Mouse (Mus musculus) CH12.LX (cell line): ENCODE measurements around the gene Smarcd1. TPM values are rescaled to one million over a fixed set of nuclear protein-coding genes. Genes with fewer than 3 reads are reported as not detected.
A peak's percentile ranks its signal among the peaks of the same experiment; 100 is the strongest.
"Not testable (repeated sequence)": the region's sequence is repeated elsewhere in the genome, so short reads cannot be mapped to it uniquely, and the experiment has no call there.

Experiments
- DNase-seq: peaks from one replicate; pipeline ENCODE4 v3.0.0-alpha.2; 2013; ENCODE audit errors: extremely low read depth
- H3K27ac ChIP-seq: 2 replicates; pipeline ENCODE4 v1.5.1; 2012; ENCODE audit warnings: low read depth, mild to moderate bottlenecking, control low read depth, moderate library complexity; ENCODE audit not compliant: insufficient read depth
- H3K27me3 ChIP-seq: replicated peaks from 2 replicates; pipeline ENCODE3; 2012; ENCODE audit warnings: inconsistent platforms
- H3K36me3 ChIP-seq, 2 experiments: replicated peaks in 1 of 2; 2 replicates each; pipeline versions ENCODE3 to v1.6.1; 2012; ENCODE audit warnings: inconsistent platforms in 1 of 2, low read length in 1 of 2, mild to moderate bottlenecking in 1 of 2, mixed read lengths in 1 of 2, moderate library complexity in 1 of 2; ENCODE audit not compliant: control insufficient read depth in 1 of 2, insufficient read depth in 1 of 2
- H3K4me1 ChIP-seq, 2 experiments: 2 replicates each; pipeline ENCODE4 v1.6.1; 2012; ENCODE audit warnings: inconsistent platforms in 1 of 2, moderate library complexity in 1 of 2; ENCODE audit not compliant: insufficient read depth in 2 of 2, control insufficient read depth in 1 of 2
- H3K4me2 ChIP-seq: 2 replicates; pipeline ENCODE4 v1.6.1; 2012; ENCODE audit warnings: low read depth, mild to moderate bottlenecking, control low read depth; ENCODE audit not compliant: poor library complexity, insufficient read depth, severe bottlenecking
- H3K4me3 ChIP-seq, 3 experiments: fragments of 150-350 bp in 1 of 3; sonication (generic) in 1 of 3; replicated peaks in 1 of 3; 2 replicates each; pipeline versions ENCODE3 to v1.5.1; 2011 to 2012; ENCODE audit warnings: low read depth in 2 of 3, low read length in 2 of 3, mild to moderate bottlenecking in 2 of 3, moderate library complexity in 2 of 3, control low read depth in 1 of 3, improper control_type of control experiment in 1 of 3, inconsistent platforms in 1 of 3, mixed read lengths in 1 of 3; ENCODE audit not compliant: poor library complexity in 1 of 3
- H3K79me2 ChIP-seq: replicated peaks from 2 replicates; pipeline ENCODE4 v1.6.1; 2012; ENCODE audit warnings: mild to moderate bottlenecking, moderate library complexity; ENCODE audit not compliant: control insufficient read depth, poor library complexity, insufficient read depth, severe bottlenecking; ENCODE audit errors: extremely low read depth
- H3K9ac ChIP-seq: 2 replicates; pipeline ENCODE4 v1.6.1; 2012; ENCODE audit warnings: low read depth, mild to moderate bottlenecking, control low read depth, moderate library complexity; ENCODE audit not compliant: insufficient read depth
- H3K9me3 ChIP-seq: replicated peaks from 2 replicates; pipeline ENCODE3; 2012; ENCODE audit warnings: low read length, inconsistent platforms, mixed read lengths
- CHD1 ChIP-seq: IDR thresholded peaks from 2 replicates; pipeline ENCODE4 v1.6.1; 2012; ENCODE audit warnings: low read depth, low read length, improper control_type of control experiment, inconsistent platforms
- ELF1 ChIP-seq: IDR thresholded peaks from 2 replicates; pipeline ENCODE4 v1.6.1; 2014; ENCODE audit warnings: low read depth, mild to moderate bottlenecking, inconsistent platforms, low read length, improper control_type of control experiment
- GABPA ChIP-seq: IDR thresholded peaks from 2 replicates; pipeline ENCODE4 v1.6.1; 2012; ENCODE audit warnings: low read depth, low read length, improper control_type of control experiment, inconsistent platforms; ENCODE audit not compliant: insufficient replicate concordance
- IRF4 ChIP-seq: IDR thresholded peaks from 2 replicates; pipeline ENCODE4 v1.6.1; 2014; ENCODE audit warnings: low read depth, mild to moderate bottlenecking, inconsistent platforms, low read length, improper control_type of control experiment
- JUND ChIP-seq: conservative IDR thresholded peaks from 2 replicates; pipeline ENCODE4 v1.6.1; 2011; ENCODE audit warnings: low read depth, low read length, improper control_type of control experiment
- KAT2A ChIP-seq: IDR thresholded peaks from 2 replicates; pipeline ENCODE4 v1.6.1; 2012; ENCODE audit warnings: low read length, improper control_type of control experiment, inconsistent platforms; ENCODE audit not compliant: insufficient replicate concordance
- MAX ChIP-seq: IDR thresholded peaks from 2 replicates; pipeline ENCODE4 v1.6.1; 2011; ENCODE audit warnings: low read length, improper control_type of control experiment
- POLR2AphosphoS2 ChIP-seq: IDR thresholded peaks from 2 replicates; pipeline ENCODE4 v1.6.1; 2011; ENCODE audit warnings: low read depth, low read length, improper control_type of control experiment
- SIN3A ChIP-seq: IDR thresholded peaks from 2 replicates; pipeline ENCODE4 v1.6.1; 2012; ENCODE audit warnings: low read length, improper control_type of control experiment, inconsistent platforms
- SMC3 ChIP-seq: IDR thresholded peaks from 2 replicates; pipeline ENCODE4 v1.6.1; 2011; ENCODE audit warnings: low read depth, low read length, improper control_type of control experiment
- TBP ChIP-seq: conservative IDR thresholded peaks from 2 replicates; pipeline ENCODE4 v1.6.1; 2011; ENCODE audit warnings: low read depth, low read length, improper control_type of control experiment
- TCF12 ChIP-seq: IDR thresholded peaks from 2 replicates; pipeline ENCODE4 v1.6.1; 2014; ENCODE audit warnings: low read depth, mild to moderate bottlenecking, inconsistent platforms, low read length, improper control_type of control experiment
- USF2 ChIP-seq: conservative IDR thresholded peaks from 2 replicates; pipeline ENCODE4 v1.6.1; 2011; ENCODE audit warnings: low read depth, low read length, improper control_type of control experiment
- ZNF384 ChIP-seq: IDR thresholded peaks from 2 replicates; pipeline ENCODE4 v1.6.1; 2012; ENCODE audit warnings: low read depth, low read length, improper control_type of control experiment, inconsistent platforms
- dilution Hi-C: fragments of 300-500 bp; cut with MboI; formaldehyde crosslinking; loops from 2 replicates; pipeline ENCODE4 v1.14.3; 2020; ENCODE audit warnings: low sequenced_read_pairs; ENCODE audit not compliant: extremely low pct_unique_long_range_greater_than_20kb, extremely low pct_ligation_motif_present
- in situ Hi-C: fragments of 300-500 bp; cut with MboI; formaldehyde crosslinking; loops from 3 replicates; pipeline ENCODE4 v1.14.3; 2019; ENCODE audit warnings: low sequenced_read_pairs, low pct_ligation_motif_present, low pct_unique_long_range_greater_than_20kb, mixed read lengths
- polyA plus RNA-seq: library from polyadenylated mRNA; unstranded; fragments of >175 nt; gene quantifications from 2 replicates; pipeline ENCODE4 v1.2.1, GENCODE M21; 2012; ENCODE audit warnings: low read depth; ENCODE audit not compliant: insufficient read length
- total RNA-seq, 2 experiments: library from RNA; depleted of rRNA; stranded (reverse); fragments of 300-350 nt in 1 of 2; fragments of >200 nt in 1 of 2; gene quantifications; 2 replicates each; pipeline ENCODE4 v1.2.3; 2012 to 2014

Smarcd1 gene
- total and polyA plus RNA-seq, 3 experiments = 12.5 to 69.9 (median 17.9) TPM

- Histone ChIP-seq H3K4me2 (no peak overlapping the region), H3K79me2 (no peaks in the 10 kb centered on the region; the same call in 1 of the 2 replicates), H3K36me3 (peaks cover 10 to 24% of the 10 kb centered on the region in 2 experiments), H3K9ac (0 out of 2 replicates have a peak overlapping the region, but pooled peaks have one; percentile 65), H3K27me3 (peaks cover 23% of the 10 kb centered on the region), H3K4me1 (peaks cover 17 to 27% of the 10 kb centered on the region in 2 experiments), H3K4me3 (no peak overlapping the region), H3K27ac (no peak overlapping the region), H3K9me3 (no peaks in the 10 kb centered on the region)
- TF ChIP-seq ZNF384 (no peak), CHD1 (no peak), USF2 (no peak), POLR2AphosphoS2 (0 out of 2 replicates have a peak, but pooled peaks have one; percentile 12), TCF12 (no peak), KAT2A (no peak), MAX (no peak), SIN3A (no peak)
- in situ Hi-C loops = no loop called here
- dilution Hi-C loops = no loop called here
- DNase-seq = no peak
These were observed 1.5 kb upstream of the Smarcd1 start for GRCm38 (mm10) chr15:99700219-99701106.

- not testable (repeated sequence) for H3K9me3 ChIP-seq, DNase-seq, H3K79me2 ChIP-seq
- Histone ChIP-seq H3K4me3 (peak overlapping the region; percentile 59 to 64 (median 63)), H3K9ac (peak overlapping the region; percentile 65)
- TF ChIP-seq ELF1 (0 out of 2 replicates have a peak, but pooled peaks have one; percentile 27), TBP (peak; percentile 95)
- TF ChIP-seq, all 38 proteins: peak for 2; not testable (repeated sequence) for 36
- dilution Hi-C loops, H3K27ac ChIP-seq, in situ Hi-C loops: not testable (repeated sequence)
- Histone ChIP-seq H3K36me3 (peaks cover 14 to 32% of the 10 kb centered on the region in 2 experiments), H3K4me1 (peaks cover 15 to 27% of the 10 kb centered on the region in 2 experiments), H3K27me3 (peaks cover 14% of the 10 kb centered on the region), H3K4me2 (peak overlapping the region; percentile 39; the same call in 1 of the 2 replicates)
These were observed 310 bp upstream of the Smarcd1 start for GRCm38 (mm10) chr15:99701640-99701998.

GRCm38 (mm10) chr15:99703104-99703503 is 1.2 kb downstream of the Smarcd1 start:
- H3K4me2 ChIP-seq = peak overlapping the region; percentile 80; the same call in 1 of the 2 replicates
- no peak for DNase-seq
- H3K27ac ChIP-seq = no peak overlapping the region
- peaks cover 15 to 27% of the 10 kb centered on the region in 2 experiments for H3K4me1 ChIP-seq
- TF ChIP-seq SMC3 (no peak), JUND (no peak), IRF4 (no peak), ZNF384 (no peak), POLR2AphosphoS2 (no peak), GABPA (no peak), ELF1 (no peak), USF2 (no peak), MAX (no peak)
- H3K79me2 ChIP-seq = no peaks in the 10 kb centered on the region; the same call in 1 of the 2 replicates
- in situ Hi-C loops (no loop called here), dilution Hi-C loops (no loop called here)
- peaks cover 2% of the 10 kb centered on the region for H3K27me3 ChIP-seq
- H3K36me3 ChIP-seq = peaks cover 27 to 43% of the 10 kb centered on the region in 2 experiments
- peak overlapping the region in 1 of 3 experiments; percentile 64 for H3K4me3 ChIP-seq
- no peak overlapping the region for H3K9ac ChIP-seq
- no peaks in the 10 kb centered on the region for H3K9me3 ChIP-seq
